Mouse (Mus musculus) left cerebral cortex, adult 8-10 months (tissue): Measurements from ENCODE around the gene Malsu1. TPM values are rescaled to one million over a fixed set of nuclear protein-coding genes. Genes with fewer than 3 reads are reported as not detected.

ENCODE experiments used
- DNase-seq, 2 experiments: peaks; one replicate each; pipeline ENCODE4 v3.0.0; 2022; ENCODE audit warnings: low spot score in 2 of 2
- total RNA-seq, 4 experiments: library from RNA; stranded (reverse); gene quantifications; 2 replicates each; pipeline ENCODE4 v1.2.4; 2022

Gene Malsu1
- total RNA-seq: 10 to 100 TPM; 26.3 to 30.5 (median 28.1) TPM

DNA sequence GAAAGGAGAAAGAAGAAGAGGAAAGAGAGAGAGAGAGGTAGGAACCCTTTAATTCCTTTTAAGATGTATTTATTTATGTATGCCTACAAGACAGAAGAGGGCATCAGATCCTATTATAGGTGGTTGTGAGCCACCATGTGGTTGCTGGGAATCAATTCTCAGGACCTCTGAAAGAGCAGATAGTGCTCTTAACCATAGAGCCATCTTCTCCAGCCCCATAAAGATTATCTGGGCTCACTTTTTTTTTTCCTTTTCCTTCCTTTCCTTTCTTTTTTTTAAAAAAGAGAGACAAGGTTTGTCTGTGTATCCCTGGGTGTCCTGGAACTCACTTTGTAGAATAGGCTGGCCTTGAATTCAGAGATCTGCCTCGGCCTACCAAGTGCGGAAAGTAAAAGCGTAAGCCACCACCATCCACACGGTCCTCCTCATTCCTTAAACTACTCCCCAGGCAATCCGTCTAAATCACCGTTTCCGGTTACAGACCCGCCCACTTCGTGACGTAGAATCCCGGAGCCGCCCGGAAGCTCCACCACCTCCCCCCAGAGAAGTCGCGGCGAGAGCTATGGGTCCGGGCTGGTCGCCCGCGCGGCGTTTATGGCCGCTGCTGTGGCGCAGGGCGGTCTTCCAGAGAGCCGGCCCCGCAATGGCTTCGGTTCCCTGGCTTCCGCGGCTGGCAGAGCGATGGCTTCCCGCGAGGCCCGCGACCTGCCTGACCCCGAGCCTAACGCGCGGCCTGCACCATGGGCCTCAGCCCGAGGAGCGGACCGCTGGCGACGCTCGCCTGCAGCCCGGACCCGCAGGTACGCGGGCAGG, at the start of gene Malsu1:
Malsu1 (plus strand) TSS at position 492 of the 813 bp plus-strand sequence.
- DNase-seq: peak; percentile 90 to 94

GRCm38 (mm10) chr6:49025290-49025689, 48.3 kb upstream of the Malsu1 start:
- DNase-seq: no peak

GRCm38 (mm10) chr6:49026496-49026895, 47.1 kb upstream of the Malsu1 start:
- DNase-seq: no peak

GRCm38 (mm10) chr6:49028019-49028418, 45.6 kb upstream of the Malsu1 start:
- DNase-seq: no peak

GRCm38 (mm10) chr6:49028708-49029107, 44.9 kb upstream of the Malsu1 start:
- no peak for DNase-seq

- no peak for DNase-seq
Measured at GRCm38 (mm10) chr6:49031230-49031629, 42.4 kb upstream of the Malsu1 start.

- peak in 1 of 2 experiments; percentile 18 for DNase-seq
Measured at GRCm38 (mm10) chr6:49032783-49033182, 40.8 kb upstream of the Malsu1 start.

DNA sequence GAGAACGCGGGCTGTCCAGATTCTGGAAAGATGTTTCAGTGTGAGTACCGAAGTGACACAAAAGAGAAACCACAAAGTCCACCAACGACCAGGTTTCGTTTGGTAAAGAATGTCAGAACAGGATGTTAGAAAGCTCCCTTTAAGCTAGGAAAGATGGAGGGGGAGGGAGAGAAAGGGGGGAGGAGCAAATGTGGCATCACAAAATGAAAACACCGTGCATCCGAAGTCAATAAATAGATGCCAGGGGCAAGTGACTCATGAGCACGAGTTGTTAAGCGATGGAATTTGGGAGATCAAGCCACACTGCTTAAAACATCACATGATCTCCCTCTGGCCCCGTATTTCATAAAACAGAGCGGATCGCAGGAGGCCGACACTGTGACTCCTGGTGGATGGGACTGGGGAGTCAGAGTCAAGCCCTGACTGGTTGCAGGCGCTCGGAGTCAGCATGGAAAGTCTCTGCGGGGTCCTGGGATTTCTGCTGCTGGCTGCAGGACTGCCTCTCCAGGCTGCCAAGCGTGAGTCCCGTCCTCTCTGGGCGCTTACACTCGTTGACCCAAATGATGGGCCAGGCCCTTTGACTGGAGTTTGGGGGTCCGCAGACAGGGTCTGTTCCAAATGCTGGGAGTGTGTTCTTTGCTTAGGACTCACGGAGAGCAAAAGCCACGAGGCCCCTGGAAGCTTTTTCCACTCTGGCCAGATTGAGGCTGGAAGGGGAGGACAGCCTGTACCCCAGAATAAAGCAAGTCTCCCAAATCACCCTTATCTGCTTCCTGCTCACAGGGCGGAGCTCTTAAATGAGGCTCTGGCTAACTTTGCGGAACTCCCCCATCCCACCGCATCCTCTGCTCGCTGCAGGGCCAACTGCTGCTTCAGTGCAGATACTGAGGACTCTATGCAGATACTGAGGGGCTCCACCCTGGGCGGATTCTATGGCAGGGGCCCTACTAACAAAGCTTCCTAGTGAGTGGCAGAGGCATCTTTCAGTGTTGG, 37.0 kb upstream of the Malsu1 start, which contains the start of gene Gpnmb:
Gpnmb (plus strand) TSS at position 272 of the 993 bp plus-strand sequence.
- DNase-seq: no peak

- no peak for DNase-seq
Measured at GRCm38 (mm10) chr6:49037268-49037662, 36.3 kb upstream of the Malsu1 start.

- DNase-seq: peak in 1 of 2 experiments; percentile 12
Measured at GRCm38 (mm10) chr6:49039470-49040180, 34.0 kb upstream of the Malsu1 start.

DNA sequence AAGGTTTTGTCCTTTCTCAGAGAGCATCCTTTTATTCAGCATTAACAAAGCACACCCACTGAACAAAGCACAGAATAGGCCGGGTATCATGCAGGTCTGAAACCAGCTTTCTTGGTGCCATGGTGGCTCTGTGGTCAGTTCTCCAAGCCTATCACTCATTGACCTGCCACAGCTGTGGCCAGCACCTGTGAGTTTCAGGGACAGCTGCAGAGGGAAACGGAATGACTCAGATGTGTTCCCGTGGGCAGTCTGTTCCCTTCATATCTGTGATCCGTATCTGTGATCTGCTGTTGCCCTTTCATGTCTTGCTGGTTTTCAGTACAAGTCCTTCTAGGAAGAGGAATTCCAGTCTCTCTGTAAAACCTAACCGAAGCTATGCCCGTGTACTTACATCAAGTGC, 27.1 kb upstream of the Malsu1 start:
- DNase-seq: no peak

GRCm38 (mm10) chr6:49046976-49047375, 26.6 kb upstream of the Malsu1 start:
- DNase-seq: no peak

- DNase-seq: no peak
Measured at GRCm38 (mm10) chr6:49047848-49048247, 25.7 kb upstream of the Malsu1 start.

DNA sequence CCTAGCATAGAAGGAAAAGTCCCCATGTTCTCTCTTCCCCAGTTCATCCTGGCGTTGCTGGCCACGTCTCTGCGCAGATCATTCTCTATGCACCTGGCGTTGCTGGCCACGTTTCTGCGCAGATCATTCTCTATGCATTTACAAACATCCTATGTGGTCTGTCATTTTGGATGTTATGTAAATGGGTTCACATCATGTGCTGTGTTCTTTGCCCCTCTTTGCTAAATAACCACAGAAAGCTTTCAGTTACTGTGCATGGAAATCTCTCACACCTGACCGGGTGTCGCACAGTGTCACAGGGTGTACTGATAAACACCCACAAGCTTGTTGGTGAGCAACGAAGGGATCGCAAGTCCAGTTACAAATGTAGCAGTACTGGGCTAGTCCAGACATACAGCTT, 25.2 kb upstream of the Malsu1 start:
- no peak for DNase-seq

DNA sequence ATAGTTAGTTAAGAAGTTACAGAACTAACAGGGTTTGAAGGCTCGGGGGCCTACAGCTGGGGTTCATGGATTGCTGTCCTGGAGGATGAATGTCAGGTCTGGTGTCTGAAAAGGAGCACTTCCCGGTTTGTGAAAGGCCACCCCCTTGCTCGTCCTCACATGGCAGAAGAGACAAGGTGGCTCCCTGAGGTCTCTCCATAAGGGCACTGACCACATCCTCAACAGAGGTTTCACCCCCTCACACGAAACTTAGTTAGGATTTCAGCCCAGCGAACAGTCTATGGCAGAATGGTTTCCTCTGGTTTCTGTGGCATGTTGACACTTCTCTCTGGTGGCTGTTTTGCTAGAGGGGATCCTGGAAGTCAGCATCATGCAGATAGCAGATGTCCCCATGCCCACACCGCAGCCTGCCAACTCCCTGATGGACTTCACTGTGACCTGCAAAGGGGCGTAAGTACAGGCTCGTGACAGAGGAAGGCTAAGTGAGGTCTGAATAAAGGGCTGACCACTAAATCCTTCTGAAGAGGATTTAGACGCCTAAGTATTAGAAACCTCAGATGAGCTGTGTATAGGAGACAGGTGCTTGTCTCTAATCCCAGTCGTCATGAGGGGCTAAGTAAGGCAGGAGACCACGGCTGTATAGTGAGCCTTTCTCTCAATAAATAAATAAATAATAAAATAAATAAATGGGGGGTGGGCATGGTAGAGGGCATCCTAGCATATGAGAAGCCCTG, 22.8 kb upstream of the Malsu1 start:
- DNase-seq: no peak

GRCm38 (mm10) chr6:49052191-49052590, 21.4 kb upstream of the Malsu1 start:
- no peak for DNase-seq

DNA sequence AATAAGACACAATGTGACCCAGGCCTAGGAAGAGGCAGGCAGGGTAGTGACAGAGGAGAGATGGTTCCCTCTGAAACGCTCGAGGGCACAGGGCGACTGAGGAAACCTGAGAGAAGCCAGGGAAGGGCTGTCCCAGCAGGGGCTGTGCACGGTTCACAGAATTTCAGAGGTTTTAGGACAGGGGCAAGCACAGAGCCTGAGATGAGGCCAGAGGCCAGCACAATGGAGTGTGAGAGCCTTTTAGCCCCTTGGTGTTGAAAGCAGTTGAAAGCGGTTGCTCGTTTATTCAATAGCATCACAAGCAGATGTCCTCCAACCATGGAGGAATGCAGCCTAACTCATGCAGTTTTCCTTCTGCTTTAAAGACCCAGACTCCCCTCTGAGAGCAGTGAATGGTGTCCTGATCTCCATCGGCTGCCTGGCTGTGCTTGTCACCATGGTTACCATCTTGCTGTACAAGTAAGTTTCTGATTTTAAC, 18.3 kb upstream of the Malsu1 start:
- no peak for DNase-seq

- DNase-seq: no peak
Measured at GRCm38 (mm10) chr6:49056009-49056408, 17.6 kb upstream of the Malsu1 start.

DNA sequence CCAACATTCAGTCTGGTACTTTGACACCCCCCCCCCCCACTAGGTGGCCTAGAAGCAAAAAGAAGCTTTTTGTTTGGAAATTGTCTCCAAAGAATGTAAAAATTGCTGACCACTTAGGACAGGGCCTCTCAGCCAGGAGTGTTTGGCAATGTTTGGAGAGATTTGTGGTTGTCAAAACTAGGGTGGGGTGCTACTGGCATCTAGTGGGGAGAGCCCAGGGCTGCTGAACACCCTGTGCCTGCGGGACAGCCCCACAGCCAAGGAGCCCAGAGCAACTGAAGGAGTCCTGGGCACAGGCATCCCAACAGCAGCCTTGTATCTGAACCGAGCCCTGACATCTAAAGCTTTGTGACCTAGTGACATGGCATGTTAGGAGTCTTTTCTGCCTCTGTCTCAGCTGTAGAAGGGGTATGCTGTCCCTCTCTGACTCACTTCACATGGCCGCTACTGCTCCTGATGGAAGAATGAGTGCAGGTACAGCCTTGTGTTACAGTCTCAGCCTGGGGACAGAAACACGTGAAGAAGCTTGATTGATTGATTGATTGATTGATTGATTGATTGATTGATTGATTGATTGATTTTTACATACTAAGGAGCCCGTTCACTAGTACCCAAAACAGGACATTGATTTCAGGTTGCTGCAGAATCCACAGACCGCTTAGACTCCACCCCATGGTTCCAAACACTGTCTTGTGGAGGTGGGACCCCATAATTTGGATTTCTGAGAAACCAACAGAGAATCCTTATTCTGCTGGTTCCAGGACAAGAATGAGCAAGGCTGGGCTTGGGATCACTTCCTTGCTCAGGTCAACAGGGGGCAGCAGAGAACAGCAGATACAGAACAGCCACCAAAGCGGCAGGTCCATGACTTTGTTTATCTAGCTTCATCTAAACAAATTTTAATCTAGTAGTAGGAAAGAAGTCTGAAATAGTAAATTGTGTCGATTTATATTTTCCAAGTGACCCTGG, 16.3 kb upstream of the Malsu1 start:
- no peak for DNase-seq
